Mouse (Mus musculus) ovary, postnatal 36 days (tissue): Measurements from ENCODE around the gene Rxfp4.
A peak's percentile ranks its signal among the peaks of the same experiment; 100 is the strongest.

Experiments used
- DNase-seq: peaks from one replicate; pipeline ENCODE4 v3.0.0; 2022; ENCODE audit warnings: low spot score, mixed read lengths

The Rxfp4 gene

GRCm38 (mm10) chr3:88628766-88629165 is 24.2 kb downstream of the Rxfp4 start:
- DNase-seq: no peak

GRCm38 (mm10) chr3:88627535-88627934 is 25.4 kb downstream of the Rxfp4 start:
- no peak for DNase-seq

GRCm38 (mm10) chr3:88627114-88627513 is 25.8 kb downstream of the Rxfp4 start:
- no peak for DNase-seq

GRCm38 (mm10) chr3:88626316-88626715 is 26.6 kb downstream of the Rxfp4 start:
- no peak for DNase-seq

GRCm38 (mm10) chr3:88625531-88625930 is 27.4 kb downstream of the Rxfp4 start:
- no peak for DNase-seq

GRCm38 (mm10) chr3:88624951-88625350 is 28.0 kb downstream of the Rxfp4 start:
- DNase-seq: no peak

- no peak for DNase-seq
Measured at GRCm38 (mm10) chr3:88624324-88624723, 28.6 kb downstream of the Rxfp4 start.

GRCm38 (mm10) chr3:88623346-88624135 is 29.4 kb downstream of the Rxfp4 start:
- no peak for DNase-seq

- no peak for DNase-seq
Measured at GRCm38 (mm10) chr3:88622941-88623345, 30.0 kb downstream of the Rxfp4 start.

GRCm38 (mm10) chr3:88622113-88622940 is 30.6 kb downstream of the Rxfp4 start:
- DNase-seq: no peak

GRCm38 (mm10) chr3:88621537-88622112 is 31.3 kb downstream of the Rxfp4 start:
- DNase-seq: peak; percentile 58

GRCm38 (mm10) chr3:88620992-88621536 is 31.9 kb downstream of the Rxfp4 start:
- DNase-seq: peak; percentile 76

- DNase-seq: no peak
Measured at GRCm38 (mm10) chr3:88620146-88620991, 32.6 kb downstream of the Rxfp4 start.

- no peak for DNase-seq
Measured at GRCm38 (mm10) chr3:88619113-88620097, 33.5 kb downstream of the Rxfp4 start.

GRCm38 (mm10) chr3:88618074-88618871 is 34.7 kb downstream of the Rxfp4 start:
- DNase-seq: no peak

- no peak for DNase-seq
Measured at GRCm38 (mm10) chr3:88616951-88617500, 35.9 kb downstream of the Rxfp4 start.

GRCm38 (mm10) chr3:88615902-88616391 is 37.0 kb downstream of the Rxfp4 start:
- no peak for DNase-seq

- no peak for DNase-seq
Measured at GRCm38 (mm10) chr3:88615117-88615516, 37.8 kb downstream of the Rxfp4 start.

GRCm38 (mm10) chr3:88614418-88614817 is 38.5 kb downstream of the Rxfp4 start:
- no peak for DNase-seq
